Mouse (Mus musculus) liver, embryonic 14.5 days (tissue): ENCODE data around the gene Myo10.

Source experiments
- CTCF ChIP-seq: IDR thresholded peaks from 2 replicates; pipeline ENCODE4 v1.5.1; 2016; ENCODE audit warnings: antibody characterized with exemption, low read depth, control low read depth
- EP300 ChIP-seq: IDR thresholded peaks from 2 replicates; pipeline ENCODE4 v1.6.1; 2016; ENCODE audit warnings: antibody characterized with exemption, low read depth

- TF ChIP-seq EP300: no peak
- no peak for TF ChIP-seq CTCF
Measured at GRCm38 (mm10) chr15:25694749-25695148, 72.4 kb downstream of the Myo10 start.
